Mouse (Mus musculus) embryonic facial prominence, embryonic 15.5 days (tissue): ENCODE measurements around the gene Cdyl2. TPM values are rescaled to one million over a fixed set of nuclear protein-coding genes. Genes with fewer than 3 reads are reported as not detected.

Source experiments
- ATAC-seq: fragments of 200-750 bp; cut with Nextera tagmentation; 2 replicates; pipeline ENCODE4 v1.8.0; 2017; ENCODE audit warnings: low read depth, moderate TSS enrichment; ENCODE audit not compliant: insufficient number of reproducible peaks, low FRiP score, low TSS enrichment
- H3K27ac ChIP-seq: fragments of 300-500 bp; sonication (generic); replicated peaks from 2 replicates; pipeline ENCODE4 v1.5.1; 2015; ENCODE audit warnings: mild to moderate bottlenecking, inconsistent platforms
- H3K27me3 ChIP-seq: fragments of 300-500 bp; sonication (generic); 2 replicates; pipeline ENCODE4 v1.6.1; 2015; ENCODE audit warnings: inconsistent platforms
- H3K36me3 ChIP-seq: fragments of 300-500 bp; sonication (generic); 2 replicates; pipeline ENCODE4 v1.6.1; 2015; ENCODE audit warnings: mild to moderate bottlenecking, inconsistent platforms
- H3K4me1 ChIP-seq: fragments of 300-500 bp; sonication (generic); 2 replicates; pipeline ENCODE4 v1.6.1; 2015; ENCODE audit warnings: inconsistent platforms
- H3K4me2 ChIP-seq: fragments of 300-500 bp; sonication (generic); replicated peaks from 2 replicates; pipeline ENCODE4 v1.6.1; 2015; ENCODE audit warnings: mild to moderate bottlenecking, inconsistent platforms
- H3K4me3 ChIP-seq: fragments of 300-500 bp; sonication (generic); replicated peaks from 2 replicates; pipeline ENCODE4 v1.5.1; 2015; ENCODE audit warnings: mild to moderate bottlenecking, inconsistent platforms
- H3K9ac ChIP-seq: fragments of 300-500 bp; sonication (generic); 2 replicates; pipeline ENCODE4 v1.6.1; 2015; ENCODE audit warnings: inconsistent platforms
- H3K9me3 ChIP-seq: fragments of 300-500 bp; sonication (generic); replicated peaks from 2 replicates; pipeline ENCODE4 v1.6.1; 2016; ENCODE audit warnings: inconsistent platforms
- WGBS: fragments of 180-500 bp; shearing (Covaris S2); methylation state at CpG from one replicate; pipeline ENCODE4 v1.1.7; 2015; 5-methylcytosine and 5-hydroxymethylcytosine counted together
- polyA plus RNA-seq: library from polyadenylated mRNA; unstranded; fragments of >200 nt; fragmentation: Nextera tagmentation; extraction: Ambion mirVana; gene quantifications from 2 replicates; pipeline ENCODE4 v1.2.1, GENCODE M21; 2015

The Cdyl2 gene
- polyA plus RNA-seq, 1 experiment from 2014 or later, result 9.1 TPM

- no peak overlapping the region for H3K4me3 ChIP-seq
- H3K9ac ChIP-seq, result no peak overlapping the region
- peaks cover 10% of the 10 kb centered on the region; the same call in 1 of the 2 replicates for H3K4me1 ChIP-seq
- WGBS, result 46% methylated on average over 21 of the region's 21 CpGs
- no peaks in the 10 kb centered on the region for H3K27me3 ChIP-seq
- no peak overlapping the region for H3K27ac ChIP-seq
- no peaks in the 10 kb centered on the region for H3K9me3 ChIP-seq
- ATAC-seq, result peak; percentile 46; the same call in 1 of the 2 replicates
- H3K4me2 ChIP-seq, result no peak overlapping the region
- H3K36me3 ChIP-seq, result no peaks in the 10 kb centered on the region
Observed at GRCm38 (mm10) chr8:116621158-116621961, 111.4 kb downstream of the Cdyl2 start.

- no peak overlapping the region for H3K4me2 ChIP-seq
- no peaks in the 10 kb centered on the region for H3K9me3 ChIP-seq
- peaks cover 10% of the 10 kb centered on the region; the same call in 1 of the 2 replicates for H3K4me1 ChIP-seq
- no peaks in the 10 kb centered on the region for H3K36me3 ChIP-seq
- H3K4me3 ChIP-seq, result no peak overlapping the region
- H3K9ac ChIP-seq, result no peak overlapping the region
- no peak overlapping the region for H3K27ac ChIP-seq
- ATAC-seq, result no peak
- H3K27me3 ChIP-seq, result no peaks in the 10 kb centered on the region
- 74% methylated on average over 19 of the region's 19 CpGs for WGBS
Observed at GRCm38 (mm10) chr8:116619686-116620320, 113.0 kb downstream of the Cdyl2 start.

- H3K4me1 ChIP-seq, result peaks cover 10% of the 10 kb centered on the region; the same call in 1 of the 2 replicates
- no peaks in the 10 kb centered on the region for H3K36me3 ChIP-seq
- H3K9me3 ChIP-seq, result no peaks in the 10 kb centered on the region
- no peak overlapping the region for H3K9ac ChIP-seq
- WGBS, result 91% methylated on average over 5 of the region's 5 CpGs
- no peaks in the 10 kb centered on the region for H3K27me3 ChIP-seq
- no peak overlapping the region for H3K4me3 ChIP-seq
- H3K27ac ChIP-seq, result no peak overlapping the region
- H3K4me2 ChIP-seq, result no peak overlapping the region
- ATAC-seq, result no peak
Observed at GRCm38 (mm10) chr8:116619221-116619620, 113.6 kb downstream of the Cdyl2 start.

GRCm38 (mm10) chr8:116618797-116619196, 114.0 kb downstream of the Cdyl2 start:
- WGBS, result 91% methylated on average over 10 of the region's 10 CpGs
- H3K4me1 ChIP-seq, result peaks cover 10% of the 10 kb centered on the region; the same call in 1 of the 2 replicates
- no peak for ATAC-seq
- no peaks in the 10 kb centered on the region for H3K9me3 ChIP-seq
- H3K36me3 ChIP-seq, result no peaks in the 10 kb centered on the region
- H3K9ac ChIP-seq, result no peak overlapping the region
- no peak overlapping the region for H3K4me2 ChIP-seq
- H3K27me3 ChIP-seq, result no peaks in the 10 kb centered on the region
- no peak overlapping the region for H3K4me3 ChIP-seq
- H3K27ac ChIP-seq, result no peak overlapping the region

- ATAC-seq, result no peak
Observed at GRCm38 (mm10) chr8:116617891-116618290, 114.9 kb downstream of the Cdyl2 start.

GRCm38 (mm10) chr8:116616369-116616768, 116.4 kb downstream of the Cdyl2 start:
- no peak overlapping the region for H3K27ac ChIP-seq
- H3K9ac ChIP-seq, result no peak overlapping the region
- H3K4me2 ChIP-seq, result no peak overlapping the region
- H3K4me3 ChIP-seq, result no peak overlapping the region
- 0 out of 2 replicates have a peak, but pooled peaks cover 3% of the 10 kb centered on the region for H3K4me1 ChIP-seq
- ATAC-seq, result no peak
- H3K9me3 ChIP-seq, result no peaks in the 10 kb centered on the region
- no peaks in the 10 kb centered on the region for H3K36me3 ChIP-seq
- H3K27me3 ChIP-seq, result no peaks in the 10 kb centered on the region

More at GRCm38 (mm10) chr8:116617891-116618290, 114.9 kb downstream of the Cdyl2 start:
- WGBS, result 73% methylated on average over 4 of the region's 4 CpGs
- Histone ChIP-seq H3K9ac (no peak overlapping the region), H3K27ac (no peak overlapping the region), H3K36me3 (no peaks in the 10 kb centered on the region), H3K4me2 (no peak overlapping the region), H3K9me3 (no peaks in the 10 kb centered on the region), H3K27me3 (no peaks in the 10 kb centered on the region), H3K4me3 (no peak overlapping the region), H3K4me1 (peaks cover 10% of the 10 kb centered on the region; the same call in 1 of the 2 replicates)

- Histone ChIP-seq H3K9me3 (no peaks in the 10 kb centered on the region), H3K4me2 (no peak overlapping the region), H3K9ac (no peak overlapping the region), H3K36me3 (no peaks in the 10 kb centered on the region), H3K4me1 (no peaks in the 10 kb centered on the region), H3K4me3 (no peak overlapping the region), H3K27ac (no peak overlapping the region), H3K27me3 (no peaks in the 10 kb centered on the region)
- 83% methylated on average over 7 of the region's 7 CpGs for WGBS
- ATAC-seq, result no peak
Observed at GRCm38 (mm10) chr8:116614901-116615300, 117.9 kb downstream of the Cdyl2 start.

GRCm38 (mm10) chr8:116606171-116606570, 126.6 kb downstream of the Cdyl2 start:
- Histone ChIP-seq H3K27me3 (no peaks in the 10 kb centered on the region), H3K9me3 (no peaks in the 10 kb centered on the region), H3K27ac (no peak overlapping the region), H3K4me2 (no peak overlapping the region), H3K4me3 (no peak overlapping the region), H3K4me1 (no peaks in the 10 kb centered on the region), H3K9ac (no peak overlapping the region), H3K36me3 (no peaks in the 10 kb centered on the region)
- 36% methylated on average over 13 of the region's 13 CpGs for WGBS
- no peak for ATAC-seq

- WGBS, result 86% methylated on average over 4 of the region's 4 CpGs
- Histone ChIP-seq H3K9me3 (no peaks in the 10 kb centered on the region), H3K27me3 (no peaks in the 10 kb centered on the region), H3K4me1 (no peaks in the 10 kb centered on the region), H3K27ac (no peak overlapping the region), H3K4me3 (no peak overlapping the region), H3K36me3 (no peaks in the 10 kb centered on the region), H3K9ac (no peak overlapping the region), H3K4me2 (no peak overlapping the region)
- no peak for ATAC-seq
Observed at GRCm38 (mm10) chr8:116602806-116603205, 130.0 kb downstream of the Cdyl2 start.

- WGBS, result 78% methylated on average over 6 of the region's 6 CpGs
- no peaks in the 10 kb centered on the region for H3K4me1 ChIP-seq
- no peaks in the 10 kb centered on the region for H3K36me3 ChIP-seq
- no peak for ATAC-seq
- H3K9ac ChIP-seq, result no peak overlapping the region
- no peak overlapping the region for H3K4me3 ChIP-seq
- no peak overlapping the region for H3K4me2 ChIP-seq
- no peaks in the 10 kb centered on the region for H3K27me3 ChIP-seq
- H3K27ac ChIP-seq, result no peak overlapping the region
- H3K9me3 ChIP-seq, result no peaks in the 10 kb centered on the region
Observed at GRCm38 (mm10) chr8:116599728-116600127, 133.1 kb downstream of the Cdyl2 start.

GRCm38 (mm10) chr8:116591226-116591625, 141.6 kb downstream of the Cdyl2 start:
- Histone ChIP-seq H3K9me3 (no peaks in the 10 kb centered on the region), H3K9ac (no peak overlapping the region), H3K4me3 (no peak overlapping the region), H3K36me3 (no peaks in the 10 kb centered on the region), H3K4me1 (no peaks in the 10 kb centered on the region), H3K27me3 (no peaks in the 10 kb centered on the region), H3K4me2 (no peak overlapping the region), H3K27ac (no peak overlapping the region)
- WGBS, result 76% methylated on average over 10 of the region's 10 CpGs
- ATAC-seq, result no peak
